Mouse (Mus musculus): Measurements from ENCODE around the gene Setd1b.
"Not testable (repeated sequence)": the region's sequence is repeated elsewhere in the genome, so short reads cannot be mapped to it uniquely, and the experiment has no call there.

Setd1b gene

DNA sequence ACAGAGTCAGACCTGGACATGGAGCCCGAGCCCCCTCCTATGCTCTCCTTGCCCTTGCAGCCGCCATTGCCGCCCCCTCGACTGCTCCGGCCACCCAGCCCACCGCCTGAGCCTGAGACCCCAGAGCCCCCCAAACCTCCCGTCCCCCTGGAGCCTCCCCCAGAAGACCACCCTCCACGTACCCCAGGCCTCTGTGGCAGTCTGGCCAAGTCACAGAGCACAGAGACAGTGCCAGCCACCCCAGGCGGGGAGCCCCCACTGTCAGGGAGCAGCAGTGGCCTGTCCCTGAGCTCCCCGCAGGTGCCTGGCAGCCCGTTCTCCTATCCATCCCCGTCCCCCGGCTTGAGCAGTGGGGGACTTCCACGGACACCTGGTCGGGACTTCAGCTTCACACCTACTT is 17.9 kb downstream of the Setd1b start:
- DNase-seq (ENCODE audit: low read depth), result no peak

DNA sequence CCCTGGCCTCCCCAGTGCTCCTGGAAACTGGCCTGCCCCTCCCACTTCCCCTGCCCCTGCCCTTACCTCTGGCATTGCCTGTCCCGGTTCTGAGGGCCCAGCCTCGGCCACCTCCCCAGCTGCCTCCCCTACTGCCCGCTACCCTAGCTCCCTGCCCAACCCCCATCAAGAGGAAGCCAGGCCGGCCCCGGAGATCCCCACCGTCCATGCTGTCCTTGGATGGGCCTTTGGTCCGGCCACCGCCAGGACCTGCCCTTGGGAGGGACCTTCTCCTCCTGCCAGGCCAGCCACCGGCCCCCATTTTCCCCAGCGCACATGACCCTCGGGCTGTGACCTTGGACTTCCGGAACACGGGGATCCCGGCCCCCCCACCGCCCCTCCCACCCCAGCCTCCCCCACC is 18.3 kb downstream of the Setd1b start:
- DNase-seq (ENCODE audit: low read depth), result no peak

DNA sequence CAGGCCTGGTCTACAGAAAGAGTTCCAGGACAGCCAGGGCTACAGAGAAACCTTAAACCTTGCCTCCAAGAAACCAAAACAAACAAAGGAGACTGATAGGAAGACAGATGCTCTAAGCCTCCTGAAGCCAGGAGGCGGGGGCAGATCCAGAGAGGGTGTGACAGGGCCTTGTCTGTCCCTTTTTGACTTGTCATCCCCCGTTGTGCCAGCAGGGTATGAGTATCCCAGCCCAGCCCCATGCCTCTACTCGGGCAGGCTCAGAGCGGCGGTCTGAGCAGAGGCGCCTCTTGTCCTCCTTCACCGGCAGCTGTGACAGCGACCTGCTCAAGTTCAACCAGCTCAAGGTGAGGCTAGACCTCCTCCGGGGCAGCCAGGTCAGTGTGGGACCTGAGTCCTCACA is 20.9 kb downstream of the Setd1b start:
- DNase-seq (ENCODE audit: low read depth), result no peak

DNA sequence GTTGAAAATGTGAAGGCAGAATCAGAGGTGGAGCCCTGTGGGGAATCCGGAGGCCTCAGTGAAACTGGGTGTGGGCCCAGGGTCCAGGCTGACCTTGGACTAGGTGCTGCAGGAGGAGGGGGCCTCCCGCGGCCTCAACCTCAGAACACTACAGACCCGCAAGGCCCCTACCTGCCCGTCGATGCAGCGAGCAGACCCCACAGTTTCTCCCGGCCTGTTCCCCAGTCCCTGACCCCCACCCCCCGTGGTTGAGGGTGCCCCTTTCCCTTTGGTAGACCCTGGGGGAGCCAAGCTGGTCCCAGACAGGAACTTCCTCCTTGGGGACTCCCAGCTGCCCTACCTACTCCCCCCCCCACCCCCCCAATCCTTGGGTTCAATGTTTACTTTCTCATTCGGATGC is 24.4 kb downstream of the Setd1b start:
- no peak for DNase-seq (ENCODE audit: low read depth)

DNA sequence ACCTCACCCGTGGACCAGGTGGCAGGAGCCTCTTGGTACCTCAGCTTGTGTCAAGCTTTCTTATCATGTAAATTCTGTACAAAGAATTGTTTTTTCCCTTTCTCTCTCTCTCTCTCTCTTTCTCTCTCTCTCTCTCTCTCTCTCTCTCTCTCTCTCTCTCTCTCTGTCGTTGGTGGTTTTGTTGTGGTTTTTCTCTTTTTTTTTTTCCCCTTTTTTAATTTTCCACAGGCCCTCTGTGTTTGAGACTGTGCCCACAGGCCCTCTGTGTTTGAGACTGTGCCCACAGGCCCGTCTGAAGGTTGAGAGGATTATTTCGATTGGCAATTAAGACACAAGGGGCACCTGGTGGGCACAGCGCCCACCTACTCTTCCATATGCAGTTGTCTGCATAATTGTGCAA is 25.6 kb downstream of the Setd1b start:
- DNase-seq (ENCODE audit: low read depth), result no peak

DNA sequence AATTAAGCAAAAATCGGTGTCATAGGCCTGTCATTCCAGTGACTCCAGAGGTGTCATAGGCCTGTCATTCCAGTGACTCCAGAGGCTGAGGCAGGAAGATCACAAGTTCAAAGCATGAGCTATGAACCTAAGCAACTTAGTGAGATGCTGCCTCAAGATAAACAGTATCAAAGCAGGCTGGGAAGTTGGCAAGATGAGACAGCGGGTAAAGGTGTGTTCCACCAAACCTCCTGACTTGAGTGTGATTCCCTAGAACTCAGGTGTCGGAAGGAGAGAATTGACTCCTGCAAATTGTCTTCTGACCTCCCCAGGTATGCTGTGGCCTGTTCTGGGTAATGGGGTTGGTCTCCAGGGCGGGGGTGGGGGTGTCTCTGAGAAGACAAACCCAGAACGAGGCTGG is 27.3 kb downstream of the Setd1b start, which contains the start of gene Psmd9:
Gene Psmd9, plus strand, starts transcription at position 130 of the 400 bp plus-strand sequence.
- DNase-seq (ENCODE audit: low read depth), result no peak

DNA sequence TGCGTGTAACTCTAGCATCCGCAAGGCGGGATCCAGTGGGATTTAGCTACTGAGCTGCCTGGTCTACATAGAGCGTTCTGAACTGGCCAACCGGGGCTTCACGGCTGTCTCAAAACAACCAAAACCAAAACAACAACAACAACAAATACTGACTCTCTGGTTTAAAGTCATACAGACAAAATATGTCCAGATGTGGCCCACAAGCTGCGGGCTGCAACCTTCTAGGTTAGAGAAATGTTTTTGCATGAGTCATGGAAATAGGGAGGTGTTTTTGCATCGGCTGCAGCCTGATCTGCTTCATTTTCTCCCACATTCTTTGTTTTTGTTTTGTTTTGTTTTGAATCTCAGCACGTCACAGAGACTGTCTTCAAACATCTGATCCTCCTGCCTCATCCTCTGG is 28.4 kb downstream of the Setd1b start:
- peak; percentile 75 for DNase-seq (ENCODE audit: low read depth)

DNA sequence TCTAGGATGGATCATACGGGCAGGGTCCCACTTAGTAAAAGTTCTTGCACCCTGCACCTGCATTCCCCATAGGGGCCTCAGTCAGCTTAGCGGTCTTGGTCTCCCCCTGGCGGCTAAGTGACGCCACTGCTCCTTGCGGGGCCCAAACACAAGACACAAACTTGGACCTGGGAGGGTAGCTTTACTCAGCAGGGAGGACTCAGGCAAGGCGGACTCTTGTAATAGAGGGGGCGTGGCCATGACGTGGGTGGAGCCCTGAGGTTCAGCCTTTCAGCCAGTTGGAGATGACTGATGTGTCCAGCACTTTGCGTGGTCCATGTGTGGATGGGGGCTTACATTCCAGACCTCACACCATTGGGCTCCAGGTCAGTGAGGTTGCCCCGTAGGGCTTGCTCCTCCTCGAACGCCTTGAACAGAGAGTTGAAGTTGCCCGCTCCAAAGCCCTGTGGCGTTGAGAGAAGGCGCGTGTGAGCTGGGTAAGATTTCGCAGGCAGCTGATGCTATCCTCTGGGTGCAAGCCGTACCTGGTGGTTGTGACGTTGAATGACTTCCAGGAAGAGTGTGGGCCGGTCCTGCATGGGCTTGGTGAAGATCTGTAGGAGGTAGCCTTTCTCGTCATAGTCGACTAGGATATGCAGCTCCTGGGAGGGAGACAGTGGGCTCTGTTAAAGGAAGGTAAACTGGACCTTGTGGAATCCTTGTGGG is 29.8 kb downstream of the Setd1b start:
- peak; percentile 92 for DNase-seq (ENCODE audit: low read depth)

DNA sequence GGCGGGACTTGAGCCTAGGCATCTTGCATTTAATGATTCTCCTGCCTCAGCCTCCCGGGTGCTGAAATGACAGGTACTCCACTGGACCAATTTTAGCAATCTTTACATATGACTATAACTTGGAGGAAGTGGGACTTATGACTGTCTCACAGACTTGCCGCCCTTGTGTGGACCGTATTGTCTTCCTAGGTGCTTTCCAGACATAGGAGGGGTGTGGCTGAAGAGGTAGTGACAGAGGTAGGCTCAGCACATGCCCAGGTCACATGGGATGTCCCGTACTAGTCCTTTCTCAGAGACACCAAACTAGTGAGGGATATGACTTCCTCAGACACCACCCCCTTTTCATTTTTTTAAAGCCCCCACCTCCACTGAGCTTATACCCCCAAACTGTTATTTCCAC is 36.8 kb downstream of the Setd1b start:
- no peak for DNase-seq (ENCODE audit: low read depth)

DNA sequence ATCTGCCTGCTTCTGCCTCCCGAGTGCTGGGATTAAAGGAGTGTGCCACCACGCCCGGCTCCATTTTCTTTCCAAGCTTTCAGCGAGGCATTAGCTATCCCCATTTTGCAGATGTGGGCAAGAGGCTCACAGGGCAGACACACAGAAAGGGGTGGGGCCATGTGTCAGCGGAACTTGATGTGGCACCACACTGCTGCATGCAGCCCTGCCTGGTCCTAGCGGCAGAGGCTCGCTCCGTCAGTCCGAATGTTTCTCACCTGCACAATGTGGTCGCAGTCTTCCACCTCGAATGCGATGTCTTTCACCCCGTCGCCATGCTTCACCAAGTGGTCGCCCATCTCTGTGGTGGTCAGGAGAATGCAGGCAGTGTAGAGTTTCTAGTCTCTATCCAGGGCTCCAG is 38.4 kb downstream of the Setd1b start:
- no peak for DNase-seq (ENCODE audit: low read depth)

DNA sequence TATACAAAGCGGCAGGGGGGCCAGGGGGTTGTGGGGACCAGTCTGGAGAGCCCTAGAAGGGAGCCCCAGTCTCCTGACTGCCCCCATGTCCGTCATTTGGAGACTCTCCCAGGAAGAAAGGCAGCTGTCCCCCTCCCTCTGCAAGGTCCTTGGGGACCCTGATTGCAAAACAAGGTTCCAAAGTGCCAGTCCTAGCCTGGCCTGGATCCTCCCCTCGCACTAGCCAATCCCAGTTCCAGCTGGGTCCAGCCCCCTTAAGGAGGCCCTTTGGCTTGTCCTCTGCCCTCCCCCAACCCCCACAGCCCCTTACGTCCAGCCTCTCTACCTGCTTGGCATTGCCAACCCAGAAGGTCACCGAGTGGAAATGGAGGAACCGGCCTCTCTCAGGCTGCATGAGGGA is 39.5 kb downstream of the Setd1b start:
- DNase-seq (ENCODE audit: low read depth), result no peak

DNA sequence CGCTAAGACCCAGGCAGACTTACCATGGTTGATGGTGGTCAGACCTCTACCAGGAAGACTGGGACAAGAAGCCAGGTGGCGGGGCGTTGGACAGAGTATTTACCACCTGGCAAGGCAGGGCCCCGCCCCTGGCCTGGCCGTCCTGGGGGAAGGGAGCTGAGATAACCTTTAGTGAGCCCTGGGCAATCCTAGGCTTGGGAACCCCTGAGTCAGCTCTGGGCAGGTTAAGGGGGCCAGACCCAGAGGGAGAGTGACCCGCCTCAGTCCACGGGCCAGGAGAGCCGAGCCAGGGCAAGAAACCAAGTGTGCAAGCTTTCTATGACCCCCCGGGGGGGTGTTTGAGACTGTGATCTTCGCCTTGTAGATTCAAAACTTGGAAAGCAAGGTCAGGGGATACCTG is 40.7 kb downstream of the Setd1b start, which contains the start of gene Hpd:
Gene Hpd, minus strand, starts transcription at position 77 of the 400 bp plus-strand sequence.
- DNase-seq (ENCODE audit: low read depth), result no peak

DNA sequence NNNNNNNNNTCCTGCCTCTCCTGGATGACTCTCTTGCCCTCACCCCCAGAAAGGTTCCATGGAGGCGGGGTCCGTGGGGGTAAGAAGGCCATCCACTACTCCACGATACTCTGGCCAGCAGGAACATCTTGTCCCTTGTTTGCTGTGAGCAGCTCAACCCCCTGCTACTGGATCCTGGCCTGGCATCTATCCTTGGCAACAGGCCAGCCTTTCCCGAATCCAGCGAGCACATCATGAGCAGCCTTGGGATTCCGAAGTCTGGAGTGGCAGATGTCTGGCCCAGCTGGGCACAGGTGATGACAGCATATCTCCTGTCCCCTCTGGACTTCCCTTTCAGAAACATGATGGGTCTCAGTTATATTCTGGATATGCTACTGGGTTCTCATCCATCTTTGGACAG is 44.0 kb downstream of the Setd1b start:
- DNase-seq (ENCODE audit: low read depth), result no peak

DNA sequence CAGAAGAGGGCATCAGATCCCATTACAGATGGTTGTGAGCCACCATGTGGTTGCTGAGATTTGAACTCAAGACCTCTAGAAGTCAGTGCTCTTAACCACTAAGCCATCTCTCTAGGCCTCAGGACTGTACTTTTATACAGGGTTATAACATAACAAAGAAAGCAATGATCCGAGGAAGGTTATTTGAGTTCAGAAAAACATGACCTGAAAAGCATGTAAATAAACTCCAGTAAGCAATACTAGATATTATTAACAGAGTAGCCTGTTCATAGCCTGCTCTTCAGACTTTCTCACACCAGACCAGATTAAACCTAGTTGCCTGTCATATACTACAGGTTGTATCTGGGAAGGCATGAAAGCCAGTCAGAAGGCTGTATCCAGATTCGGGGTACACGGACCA is 45.3 kb downstream of the Setd1b start:
- no peak for DNase-seq (ENCODE audit: low read depth)

DNA sequence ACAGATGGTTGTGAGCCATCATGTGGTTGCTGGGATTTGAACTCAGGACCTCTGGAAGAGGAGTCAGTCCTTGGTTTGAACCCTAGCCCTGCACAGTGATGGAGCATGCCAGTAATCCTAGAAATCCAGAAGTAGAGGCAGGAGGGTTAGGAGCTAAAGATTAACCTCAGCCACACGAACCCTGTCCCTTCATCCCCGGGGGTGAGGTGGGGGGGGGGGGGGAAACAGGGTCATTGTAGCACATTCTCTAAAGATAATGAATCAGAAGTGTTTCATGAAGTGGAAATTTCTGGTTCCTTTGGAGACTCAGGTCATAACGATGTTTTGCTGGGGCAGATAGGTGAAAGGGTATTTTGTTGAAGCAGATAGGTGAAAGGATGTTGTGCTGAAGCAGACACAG is 48.9 kb downstream of the Setd1b start:
- no peak for DNase-seq (ENCODE audit: low read depth)

DNA sequence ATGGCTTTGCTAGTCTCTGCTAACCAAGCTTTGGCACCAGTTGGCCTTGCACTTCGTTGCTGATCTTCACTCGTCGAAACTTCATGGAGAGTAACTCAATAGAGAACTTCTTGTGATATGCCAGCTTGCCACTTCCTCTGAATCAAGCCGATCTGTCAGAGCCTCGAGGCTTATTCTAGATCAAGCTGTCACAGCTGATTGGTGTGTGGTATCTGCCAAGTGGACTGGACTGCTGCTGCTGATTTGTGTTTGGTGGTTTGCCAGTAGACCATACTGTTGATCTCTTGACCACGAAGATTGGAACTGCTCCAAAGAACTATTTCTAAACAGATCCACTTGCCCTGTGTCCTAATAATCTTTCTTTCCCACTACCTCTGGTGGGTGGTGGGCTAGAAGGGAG is 49.4 kb downstream of the Setd1b start:
- peak; percentile 65 for DNase-seq (ENCODE audit: low read depth)

DNA sequence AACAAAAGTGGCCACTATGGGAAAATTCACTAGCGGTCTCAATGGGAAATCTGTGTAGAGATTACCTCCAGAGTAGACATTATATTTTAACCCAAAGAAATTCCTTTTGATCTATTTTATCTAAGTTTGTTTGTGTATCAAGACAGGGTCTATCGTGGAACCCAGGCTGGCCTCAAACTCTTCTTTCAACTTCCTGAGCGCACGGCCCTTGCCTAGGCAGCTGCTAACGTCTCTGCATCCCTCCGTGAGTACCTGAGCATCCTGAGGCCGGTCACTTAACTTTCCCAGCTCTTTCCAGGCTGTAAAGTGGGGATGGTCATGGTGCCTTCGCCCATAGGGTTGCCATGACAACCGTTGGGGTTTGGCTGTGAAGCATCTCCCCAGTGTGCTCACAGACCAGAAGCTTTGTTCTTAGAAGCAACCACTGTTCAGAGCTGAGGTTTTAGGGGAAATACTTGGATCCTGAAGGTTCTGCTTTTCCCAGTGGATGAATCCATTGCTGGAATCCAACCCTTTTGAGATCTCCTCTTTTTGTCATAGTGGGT is 50.7 kb downstream of the Setd1b start:
- no peak for DNase-seq (ENCODE audit: low read depth)

DNA sequence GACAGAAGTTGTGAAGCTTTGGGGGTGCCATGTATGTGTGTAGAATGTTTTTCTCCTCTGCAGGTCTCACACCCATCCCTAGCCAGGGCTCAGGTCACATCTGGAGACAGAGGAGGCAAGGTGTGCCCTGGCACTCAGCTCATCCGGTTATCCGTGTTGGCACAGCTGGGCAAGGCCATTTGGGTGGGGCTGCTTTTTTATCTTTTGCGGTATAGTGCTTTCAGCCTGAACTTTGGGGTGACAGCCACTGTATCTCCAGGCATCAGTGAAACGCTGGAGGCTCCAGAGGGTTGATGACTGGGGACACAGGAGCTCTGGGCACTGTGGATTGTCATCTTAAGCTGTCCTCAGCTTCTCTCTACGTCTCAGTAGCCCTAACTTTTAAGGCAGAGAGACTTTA is 51.4 kb downstream of the Setd1b start:
- DNase-seq (ENCODE audit: low read depth), result no peak

DNA sequence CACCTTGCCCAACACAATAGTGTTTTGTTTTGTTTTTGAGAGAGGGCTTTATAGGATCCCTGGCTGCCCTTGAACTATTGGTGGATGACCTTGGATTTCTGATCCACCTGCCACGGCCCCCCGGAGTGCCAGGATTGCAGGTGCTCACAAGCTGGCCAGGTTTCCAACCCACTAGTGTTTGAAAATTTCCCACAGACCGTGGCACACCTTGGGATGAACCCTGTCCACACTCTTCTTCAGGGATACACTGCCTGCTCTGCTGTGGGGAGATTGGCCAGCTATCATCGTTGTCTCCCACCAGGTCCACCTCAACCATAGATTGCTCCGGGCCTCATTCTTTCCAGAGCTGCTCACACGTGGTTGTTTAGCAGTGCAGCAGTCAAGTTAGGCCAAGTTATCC is 52.9 kb downstream of the Setd1b start:
- no peak for DNase-seq (ENCODE audit: low read depth)

DNA sequence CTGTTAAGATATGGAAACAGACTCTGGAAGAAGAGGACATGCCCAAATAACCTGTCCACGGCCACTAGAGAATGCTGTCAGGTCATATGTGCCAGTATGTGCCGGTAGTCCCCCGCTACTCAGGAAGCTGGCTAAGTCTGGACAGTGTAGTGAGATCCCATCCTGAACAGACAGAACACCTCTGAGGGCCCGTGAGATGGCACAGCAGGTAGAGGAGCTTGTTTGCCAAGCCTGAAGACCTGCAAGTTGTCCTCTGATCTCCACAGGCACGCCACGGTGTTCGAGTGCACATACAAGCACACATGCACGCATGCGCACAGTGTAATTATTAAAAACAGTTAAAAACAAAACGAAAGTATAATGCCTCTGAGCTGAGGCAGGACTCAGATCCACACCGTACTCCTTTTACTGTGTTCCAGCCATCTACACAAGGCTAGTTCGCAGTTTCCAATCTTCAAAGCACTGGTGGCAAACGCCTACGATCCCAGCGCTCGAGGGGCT is 53.6 kb downstream of the Setd1b start:
- no peak for DNase-seq (ENCODE audit: low read depth)

DNA sequence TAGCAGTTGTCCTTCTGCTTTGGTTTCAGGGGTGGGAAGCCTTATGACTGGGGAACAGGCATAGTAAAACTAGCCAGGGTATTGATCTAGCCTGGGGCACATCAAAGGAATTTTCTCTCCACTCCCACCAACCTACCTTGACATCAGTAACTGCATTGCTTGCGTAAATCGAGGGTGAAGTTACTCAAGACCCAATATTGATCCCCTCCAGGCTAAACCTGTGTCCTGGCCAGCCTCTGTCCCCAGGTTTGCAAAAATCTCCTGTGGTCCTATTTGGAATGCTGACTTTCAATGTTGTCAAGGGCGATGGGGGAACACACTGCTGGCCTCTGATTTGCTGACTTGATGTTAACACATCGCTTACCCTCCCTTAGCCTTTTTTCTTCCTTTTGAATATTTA is 54.8 kb downstream of the Setd1b start:
- no peak for DNase-seq (ENCODE audit: low read depth)

DNA sequence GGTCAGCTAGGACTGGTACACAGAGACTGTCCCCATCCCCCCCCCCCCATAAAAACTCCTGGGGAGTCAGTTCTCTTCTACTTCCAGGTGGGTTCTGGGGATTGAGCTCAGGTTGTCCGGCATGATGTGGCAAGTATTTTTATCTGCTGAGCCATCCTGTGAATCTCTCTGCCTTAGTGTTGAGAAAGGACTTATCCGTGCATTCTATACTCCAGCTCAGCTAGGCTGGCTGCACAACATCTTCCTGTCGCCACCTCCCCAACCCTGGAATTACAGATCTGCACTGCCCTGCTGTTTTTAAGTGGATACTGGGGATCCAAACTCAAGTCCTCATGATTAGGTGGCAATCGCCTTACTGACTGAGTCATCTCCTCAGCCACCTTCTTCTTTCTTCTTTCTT is 56.5 kb downstream of the Setd1b start:
- no peak for DNase-seq (ENCODE audit: low read depth)

DNA sequence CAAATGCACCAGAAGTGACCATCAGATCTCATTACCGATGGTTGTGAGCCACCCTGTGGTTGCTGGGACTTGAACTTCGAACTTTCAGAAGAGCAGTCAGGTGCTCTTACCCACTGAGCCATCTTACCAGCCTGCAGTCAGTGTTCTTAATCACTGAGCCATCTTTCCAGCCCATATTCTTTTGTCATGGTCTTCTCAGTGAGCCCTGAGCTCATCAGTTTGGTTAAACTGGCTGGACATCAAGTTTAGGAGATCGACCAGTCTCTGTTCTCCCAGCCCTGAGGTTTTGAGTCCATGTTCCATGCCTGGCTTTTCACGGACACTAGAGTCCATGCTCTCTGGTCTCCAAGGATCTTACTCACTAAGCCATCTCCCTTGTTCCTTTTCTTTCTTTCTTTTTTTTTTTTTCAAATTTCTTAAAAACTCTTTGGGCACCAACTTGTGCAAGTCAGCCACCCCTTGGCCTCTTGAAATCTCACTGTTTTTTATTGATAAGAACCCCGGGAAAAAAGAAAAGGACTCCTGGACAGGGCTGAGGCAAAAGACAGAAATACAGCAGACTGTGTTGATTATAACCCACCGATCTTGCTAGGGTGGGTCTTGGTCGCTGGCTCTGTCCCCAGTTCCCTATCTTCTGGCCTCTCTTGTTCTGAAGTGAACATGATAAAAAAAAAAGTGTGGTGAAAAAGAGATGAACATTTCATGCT is 59.0 kb downstream of the Setd1b start:
- not testable (repeated sequence) for DNase-seq (ENCODE audit: low read depth)
